Mouse (Mus musculus): Measurements from ENCODE around the gene Iffo2. TPM values are rescaled to one million over a fixed set of nuclear protein-coding genes. Genes with fewer than 3 reads are reported as not detected.
A peak's percentile ranks its signal among the peaks of the same experiment; 100 is the strongest.

Gene Iffo2
- polyA plus RNA-seq, 1 experiment: not detected

DNA sequence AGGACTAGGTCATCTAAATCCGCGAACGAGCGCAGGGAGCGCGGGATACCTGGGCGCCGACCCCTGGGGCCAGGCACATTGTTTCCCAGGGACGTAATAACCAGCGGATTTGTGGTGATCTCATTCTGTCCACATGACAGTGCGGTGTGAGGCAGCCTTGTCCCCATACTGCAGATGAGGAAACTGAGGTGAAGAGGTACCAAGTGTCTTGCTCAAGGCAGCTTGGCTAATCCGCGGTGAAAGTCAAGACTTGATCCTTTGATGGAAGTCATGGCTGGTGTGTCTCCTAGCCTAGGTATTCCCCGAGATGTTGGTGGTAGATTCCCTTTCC is 45.3 kb downstream of the Iffo2 start:
- Histone ChIP-seq H3K27ac (ENCODE audit: insufficient read depth, low read depth, low read length) (peak overlapping the region; percentile 75), H3K4me3 (ENCODE audit: insufficient read depth, low read depth, low read length) (peak overlapping the region; percentile 90), H3K4me1 (ENCODE audit: control insufficient read depth, insufficient read depth, low read length) (peaks cover 44% of the 10 kb centered on the region)
- 11% methylated on average over 14 of the region's 14 CpGs for WGBS
- TF ChIP-seq POLR2A (IDR thresholded peaks at IDR 0.05; ENCODE audit: insufficient read depth, low read depth, low read length) (no peak), CTCF (IDR thresholded peaks at IDR 0.05; ENCODE audit: insufficient read depth, low read depth, low read length) (no peak)

- Histone ChIP-seq H3K4me1 (ENCODE audit: control insufficient read depth, insufficient read depth, low read length) (peaks cover 51% of the 10 kb centered on the region), H3K4me3 (ENCODE audit: insufficient read depth, low read depth, low read length) (peak overlapping the region; percentile 90), H3K27ac (ENCODE audit: insufficient read depth, low read depth, low read length) (no peak overlapping the region)
- TF ChIP-seq POLR2A (IDR thresholded peaks at IDR 0.05; ENCODE audit: insufficient read depth, low read depth, low read length) (no peak), CTCF (IDR thresholded peaks at IDR 0.05; ENCODE audit: insufficient read depth, low read depth, low read length) (no peak)
- 58% methylated on average over 14 of the region's 14 CpGs for WGBS
Measured at GRCm38 (mm10) chr4:139576251-139576880, 46.0 kb downstream of the Iffo2 start.

- no peak for TF ChIP-seq POLR2A (IDR thresholded peaks at IDR 0.05; ENCODE audit: insufficient read depth, low read depth, low read length)
- TF ChIP-seq CTCF (IDR thresholded peaks at IDR 0.05; ENCODE audit: insufficient read depth, low read depth, low read length): no peak
- Histone ChIP-seq H3K4me3 (ENCODE audit: insufficient read depth, low read depth, low read length) (peak overlapping the region; percentile 90), H3K27ac (ENCODE audit: insufficient read depth, low read depth, low read length) (no peak overlapping the region), H3K4me1 (ENCODE audit: control insufficient read depth, insufficient read depth, low read length) (peaks cover 57% of the 10 kb centered on the region)
- 87% methylated on average over 7 of the region's 7 CpGs for WGBS
Measured at GRCm38 (mm10) chr4:139577006-139577405, 46.7 kb downstream of the Iffo2 start.

- peaks cover 67% of the 10 kb centered on the region for H3K4me1 ChIP-seq (ENCODE audit: control insufficient read depth, insufficient read depth, low read length)
- no peak overlapping the region for H3K4me3 ChIP-seq (ENCODE audit: insufficient read depth, low read depth, low read length)
- H3K27ac ChIP-seq (ENCODE audit: insufficient read depth, low read depth, low read length): no peak overlapping the region
- TF ChIP-seq CTCF (IDR thresholded peaks at IDR 0.05; ENCODE audit: insufficient read depth, low read depth, low read length) (no peak), POLR2A (IDR thresholded peaks at IDR 0.05; ENCODE audit: insufficient read depth, low read depth, low read length) (no peak)
- WGBS: 85% methylated on average over 8 of the region's 8 CpGs
Measured at GRCm38 (mm10) chr4:139578389-139578788, 48.0 kb downstream of the Iffo2 start.

DNA sequence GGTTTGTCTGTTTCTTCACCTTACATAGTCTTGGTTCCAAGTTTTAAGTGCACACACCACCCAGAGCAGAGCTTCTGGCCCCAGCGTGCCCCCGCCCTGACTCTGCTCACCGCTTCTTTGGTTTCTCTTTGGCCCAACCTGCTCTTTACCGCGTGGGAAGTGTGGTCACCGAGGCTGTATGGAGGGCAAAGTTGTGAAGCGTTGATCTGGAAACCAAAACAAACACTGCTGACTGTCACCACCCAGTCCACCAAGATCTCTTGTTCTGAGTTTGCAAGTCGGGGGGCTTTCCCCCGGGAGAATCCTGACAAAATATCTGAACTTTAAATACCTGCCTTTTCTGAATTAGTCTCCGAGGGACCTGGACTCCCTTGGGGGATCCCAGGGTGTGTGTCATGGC is 48.7 kb downstream of the Iffo2 start:
- no peak overlapping the region for H3K27ac ChIP-seq (ENCODE audit: insufficient read depth, low read depth, low read length)
- 68% methylated on average over 10 of the region's 10 CpGs for WGBS
- TF ChIP-seq POLR2A (IDR thresholded peaks at IDR 0.05; ENCODE audit: insufficient read depth, low read depth, low read length) (no peak), CTCF (IDR thresholded peaks at IDR 0.05; ENCODE audit: insufficient read depth, low read depth, low read length) (no peak)
- H3K4me1 ChIP-seq (ENCODE audit: control insufficient read depth, insufficient read depth, low read length): peaks cover 65% of the 10 kb centered on the region
- no peak overlapping the region for H3K4me3 ChIP-seq (ENCODE audit: insufficient read depth, low read depth, low read length)

DNA sequence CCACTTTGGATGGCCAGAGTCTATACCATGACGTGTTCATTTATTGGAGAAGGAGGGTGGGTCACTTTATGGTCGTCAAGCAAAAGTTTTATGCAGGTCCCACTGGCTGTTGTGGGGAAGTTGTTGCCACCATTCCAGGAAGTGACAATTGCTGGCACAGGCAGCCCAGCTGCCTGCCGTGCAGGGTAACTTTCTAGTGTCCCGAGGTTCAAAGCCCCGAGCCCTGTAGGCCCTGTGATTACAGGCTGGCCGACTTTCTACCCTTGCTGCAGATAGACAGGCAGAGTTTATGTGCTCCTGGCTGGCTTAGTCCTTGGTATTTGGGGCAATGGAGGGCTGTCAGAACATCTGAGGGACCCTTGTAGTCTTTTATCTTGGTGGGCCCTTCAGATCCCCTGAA is 49.1 kb downstream of the Iffo2 start:
- Histone ChIP-seq H3K4me3 (ENCODE audit: insufficient read depth, low read depth, low read length) (no peak overlapping the region), H3K27ac (ENCODE audit: insufficient read depth, low read depth, low read length) (no peak overlapping the region), H3K4me1 (ENCODE audit: control insufficient read depth, insufficient read depth, low read length) (peaks cover 69% of the 10 kb centered on the region)
- TF ChIP-seq POLR2A (IDR thresholded peaks at IDR 0.05; ENCODE audit: insufficient read depth, low read depth, low read length): no peak
- TF ChIP-seq CTCF (IDR thresholded peaks at IDR 0.05; ENCODE audit: insufficient read depth, low read depth, low read length): no peak
- WGBS: 67% methylated on average over 6 of the region's 6 CpGs

DNA sequence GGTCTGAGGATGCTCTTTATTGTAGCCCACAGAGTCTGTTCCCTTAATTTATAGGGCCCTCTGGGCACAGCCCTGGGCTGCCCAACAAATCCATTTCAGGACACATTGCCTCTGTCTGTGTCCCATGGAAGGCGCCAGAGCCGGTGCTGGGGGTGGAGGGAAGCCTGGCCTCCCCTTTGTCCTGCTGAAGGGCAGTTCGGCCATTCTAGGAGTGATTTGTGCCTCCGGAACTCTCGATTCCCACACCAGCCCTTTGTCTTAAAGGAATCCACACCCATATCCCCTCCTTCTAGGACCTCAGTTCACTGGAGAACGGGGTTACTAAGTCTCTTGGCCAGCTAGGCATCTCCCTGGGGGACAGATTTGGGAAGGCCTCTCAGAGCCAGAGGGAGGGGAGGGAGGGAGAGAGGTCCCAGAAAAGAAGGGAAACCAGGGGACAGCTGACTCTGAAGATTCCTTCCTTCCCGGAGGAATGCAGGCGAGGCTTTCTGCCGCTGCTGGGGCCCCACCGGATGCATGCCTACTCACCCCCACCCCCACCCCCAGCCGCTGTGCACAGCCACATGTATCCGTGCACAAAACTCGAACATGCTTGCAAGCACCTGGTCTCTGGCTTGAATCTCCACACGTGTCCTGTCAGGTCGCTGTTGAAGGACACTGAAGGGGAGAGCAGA is 50.5 kb downstream of the Iffo2 start:
- WGBS: 23% methylated on average over 15 of the region's 15 CpGs
- Histone ChIP-seq H3K4me3 (ENCODE audit: insufficient read depth, low read depth, low read length) (peak overlapping the region; percentile 6; the same call in 1 of the 2 replicates), H3K27ac (ENCODE audit: insufficient read depth, low read depth, low read length) (peak overlapping the region; percentile 29; the same call in 1 of the 2 replicates), H3K4me1 (ENCODE audit: control insufficient read depth, insufficient read depth, low read length) (peaks cover 76% of the 10 kb centered on the region)
- no peak for TF ChIP-seq POLR2A (IDR thresholded peaks at IDR 0.05; ENCODE audit: insufficient read depth, low read depth, low read length)
- TF ChIP-seq CTCF (IDR thresholded peaks at IDR 0.05; ENCODE audit: insufficient read depth, low read depth, low read length): no peak; the same call in 1 of the 2 replicates

- 17% methylated on average over 6 of the region's 6 CpGs for WGBS
- Histone ChIP-seq H3K27ac (ENCODE audit: insufficient read depth, low read depth, low read length) (no peak overlapping the region), H3K4me3 (ENCODE audit: insufficient read depth, low read depth, low read length) (peak overlapping the region; percentile 9; the same call in 1 of the 2 replicates), H3K4me1 (ENCODE audit: control insufficient read depth, insufficient read depth, low read length) (peaks cover 73% of the 10 kb centered on the region)
- TF ChIP-seq CTCF (IDR thresholded peaks at IDR 0.05; ENCODE audit: insufficient read depth, low read depth, low read length) (no peak), POLR2A (IDR thresholded peaks at IDR 0.05; ENCODE audit: insufficient read depth, low read depth, low read length) (no peak)
Measured at GRCm38 (mm10) chr4:139581427-139582051, 51.2 kb downstream of the Iffo2 start.

DNA sequence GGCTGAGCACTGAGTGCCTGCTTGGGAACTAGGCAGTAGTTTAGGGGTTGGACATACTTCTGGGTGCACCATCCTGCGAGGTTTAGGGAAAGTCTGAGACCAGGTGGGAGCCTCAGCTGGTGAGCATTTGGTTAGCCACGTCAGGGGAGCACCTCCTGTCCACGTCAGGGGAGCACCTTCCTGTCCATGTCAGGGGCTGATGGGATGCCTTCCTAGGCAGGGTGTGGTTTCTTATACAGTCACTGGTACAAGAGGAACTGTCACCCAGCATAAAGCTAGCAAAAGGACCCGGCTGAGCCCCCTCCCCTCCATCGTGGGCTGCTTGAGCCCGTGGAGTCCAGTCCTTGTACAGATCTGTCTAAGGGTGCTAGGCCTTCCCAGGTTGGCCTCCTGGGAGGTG is 52.0 kb downstream of the Iffo2 start:
- H3K4me1 ChIP-seq (ENCODE audit: control insufficient read depth, insufficient read depth, low read length): peaks cover 70% of the 10 kb centered on the region
- 88% methylated on average over 6 of the region's 6 CpGs for WGBS
- no peak for TF ChIP-seq CTCF (IDR thresholded peaks at IDR 0.05; ENCODE audit: insufficient read depth, low read depth, low read length)
- no peak for TF ChIP-seq POLR2A (IDR thresholded peaks at IDR 0.05; ENCODE audit: insufficient read depth, low read depth, low read length)
- H3K4me3 ChIP-seq (ENCODE audit: insufficient read depth, low read depth, low read length): no peak overlapping the region
- H3K27ac ChIP-seq (ENCODE audit: insufficient read depth, low read depth, low read length): no peak overlapping the region

All from olfactory bulb, adult 2 months (tissue).